Mouse (Mus musculus): ENCODE data around the gene Dgat2. TPM values are rescaled to one million over a fixed set of nuclear protein-coding genes. Genes with fewer than 3 reads are reported as not detected.

Gene Dgat2
- polyA plus RNA-seq, 1 experiment from 2014 or later, result 1,691 TPM

- Histone ChIP-seq H3K4me2 (replicated peaks; ENCODE audit: low read depth) (no peak overlapping the region), H3K9ac (ENCODE audit: low read depth, low read length) (no peak overlapping the region), H3K36me3 (ENCODE audit: control insufficient read depth, insufficient read depth) (no peaks in the 10 kb centered on the region), H3K4me3 (ENCODE audit: low read depth, low read length) (no peak overlapping the region), H3K27me3 (replicated peaks; ENCODE audit: control insufficient read depth, insufficient read depth, low read length) (no peaks in the 10 kb centered on the region), H3K27ac (ENCODE audit: low read depth, low read length) (no peak overlapping the region), H3K4me1 (replicated peaks; ENCODE audit: control insufficient read depth, insufficient read depth, low read length) (no peaks in the 10 kb centered on the region), H3K9me3 (ENCODE audit: control insufficient read depth) (no peaks in the 10 kb centered on the region)
- no peak for ATAC-seq
- WGBS, result 81% methylated on average over 8 of the region's 8 CpGs
- TF ChIP-seq CTCF (IDR thresholded peaks at IDR 0.05; ENCODE audit: low read depth), result no peak
Observed at GRCm38 (mm10) chr7:99128965-99129364, 53.6 kb downstream of the Dgat2 start.

GRCm38 (mm10) chr7:99128020-99128950, 54.2 kb downstream of the Dgat2 start:
- no peak for TF ChIP-seq CTCF (IDR thresholded peaks at IDR 0.05; ENCODE audit: low read depth)
- H3K4me2 ChIP-seq (replicated peaks; ENCODE audit: low read depth), result no peak overlapping the region
- no peaks in the 10 kb centered on the region for H3K4me1 ChIP-seq (replicated peaks; ENCODE audit: control insufficient read depth, insufficient read depth, low read length)
- H3K9ac ChIP-seq (ENCODE audit: low read depth, low read length), result no peak overlapping the region
- no peak for ATAC-seq
- no peak overlapping the region for H3K4me3 ChIP-seq (ENCODE audit: low read depth, low read length)
- no peaks in the 10 kb centered on the region for H3K9me3 ChIP-seq (ENCODE audit: control insufficient read depth)
- WGBS, result 40% methylated on average over 10 of the region's 10 CpGs
- H3K27ac ChIP-seq (ENCODE audit: low read depth, low read length), result no peak overlapping the region
- H3K36me3 ChIP-seq (ENCODE audit: control insufficient read depth, insufficient read depth), result no peaks in the 10 kb centered on the region
- no peaks in the 10 kb centered on the region for H3K27me3 ChIP-seq (replicated peaks; ENCODE audit: control insufficient read depth, insufficient read depth, low read length)

GRCm38 (mm10) chr7:99126057-99126456, 56.5 kb downstream of the Dgat2 start:
- no peak for TF ChIP-seq CTCF (IDR thresholded peaks at IDR 0.05; ENCODE audit: low read depth)
- H3K9ac ChIP-seq (ENCODE audit: low read depth, low read length), result no peak overlapping the region
- no peaks in the 10 kb centered on the region for H3K4me1 ChIP-seq (replicated peaks; ENCODE audit: control insufficient read depth, insufficient read depth, low read length)
- no peak overlapping the region for H3K4me3 ChIP-seq (ENCODE audit: low read depth, low read length)
- no peak for ATAC-seq
- no peaks in the 10 kb centered on the region for H3K36me3 ChIP-seq (ENCODE audit: control insufficient read depth, insufficient read depth)
- H3K9me3 ChIP-seq (ENCODE audit: control insufficient read depth), result no peaks in the 10 kb centered on the region
- no peak overlapping the region for H3K27ac ChIP-seq (ENCODE audit: low read depth, low read length)
- H3K27me3 ChIP-seq (replicated peaks; ENCODE audit: control insufficient read depth, insufficient read depth, low read length), result no peaks in the 10 kb centered on the region
- H3K4me2 ChIP-seq (replicated peaks; ENCODE audit: low read depth), result no peak overlapping the region
- 64% methylated on average over 8 of the region's 8 CpGs for WGBS

- no peak overlapping the region for H3K27ac ChIP-seq (ENCODE audit: low read depth, low read length)
- no peaks in the 10 kb centered on the region for H3K4me1 ChIP-seq (replicated peaks; ENCODE audit: control insufficient read depth, insufficient read depth, low read length)
- H3K9ac ChIP-seq (ENCODE audit: low read depth, low read length), result no peak overlapping the region
- H3K27me3 ChIP-seq (replicated peaks; ENCODE audit: control insufficient read depth, insufficient read depth, low read length), result no peaks in the 10 kb centered on the region
- no peaks in the 10 kb centered on the region for H3K9me3 ChIP-seq (ENCODE audit: control insufficient read depth)
- no peak overlapping the region for H3K4me3 ChIP-seq (ENCODE audit: low read depth, low read length)
- no peak for TF ChIP-seq CTCF (IDR thresholded peaks at IDR 0.05; ENCODE audit: low read depth)
- no peak overlapping the region for H3K4me2 ChIP-seq (replicated peaks; ENCODE audit: low read depth)
- no peak for ATAC-seq
- H3K36me3 ChIP-seq (ENCODE audit: control insufficient read depth, insufficient read depth), result no peaks in the 10 kb centered on the region
- 67% methylated on average over 5 of the region's 5 CpGs for WGBS
Observed at GRCm38 (mm10) chr7:99122651-99123050, 59.9 kb downstream of the Dgat2 start.

- 70% methylated on average over 5 of the region's 5 CpGs for WGBS
- Histone ChIP-seq H3K9me3 (ENCODE audit: control insufficient read depth) (no peaks in the 10 kb centered on the region), H3K4me1 (replicated peaks; ENCODE audit: control insufficient read depth, insufficient read depth, low read length) (no peaks in the 10 kb centered on the region), H3K27me3 (replicated peaks; ENCODE audit: control insufficient read depth, insufficient read depth, low read length) (no peaks in the 10 kb centered on the region), H3K4me2 (replicated peaks; ENCODE audit: low read depth) (no peak overlapping the region), H3K36me3 (ENCODE audit: control insufficient read depth, insufficient read depth) (no peaks in the 10 kb centered on the region; the same call in 1 of the 2 replicates), H3K4me3 (ENCODE audit: low read depth, low read length) (no peak overlapping the region), H3K9ac (ENCODE audit: low read depth, low read length) (no peak overlapping the region), H3K27ac (ENCODE audit: low read depth, low read length) (no peak overlapping the region)
- ATAC-seq, result no peak
- TF ChIP-seq CTCF (IDR thresholded peaks at IDR 0.05; ENCODE audit: low read depth), result no peak
Observed at GRCm38 (mm10) chr7:99120865-99121521, 61.5 kb downstream of the Dgat2 start.

GRCm38 (mm10) chr7:99120082-99120481, 62.4 kb downstream of the Dgat2 start:
- Histone ChIP-seq H3K36me3 (ENCODE audit: control insufficient read depth, insufficient read depth) (no peaks in the 10 kb centered on the region; the same call in 1 of the 2 replicates), H3K27me3 (replicated peaks; ENCODE audit: control insufficient read depth, insufficient read depth, low read length) (no peaks in the 10 kb centered on the region), H3K4me2 (replicated peaks; ENCODE audit: low read depth) (no peak overlapping the region), H3K4me1 (replicated peaks; ENCODE audit: control insufficient read depth, insufficient read depth, low read length) (no peaks in the 10 kb centered on the region), H3K4me3 (ENCODE audit: low read depth, low read length) (no peak overlapping the region), H3K27ac (ENCODE audit: low read depth, low read length) (no peak overlapping the region), H3K9ac (ENCODE audit: low read depth, low read length) (no peak overlapping the region), H3K9me3 (ENCODE audit: control insufficient read depth) (no peaks in the 10 kb centered on the region)
- ATAC-seq, result no peak
- no peak for TF ChIP-seq CTCF (IDR thresholded peaks at IDR 0.05; ENCODE audit: low read depth)
- 72% methylated on average over 4 of the region's 4 CpGs for WGBS

Measured in intestine, postnatal 0 days (tissue).